Mouse (Mus musculus): Measurements from ENCODE around the gene Tns1.

DNA sequence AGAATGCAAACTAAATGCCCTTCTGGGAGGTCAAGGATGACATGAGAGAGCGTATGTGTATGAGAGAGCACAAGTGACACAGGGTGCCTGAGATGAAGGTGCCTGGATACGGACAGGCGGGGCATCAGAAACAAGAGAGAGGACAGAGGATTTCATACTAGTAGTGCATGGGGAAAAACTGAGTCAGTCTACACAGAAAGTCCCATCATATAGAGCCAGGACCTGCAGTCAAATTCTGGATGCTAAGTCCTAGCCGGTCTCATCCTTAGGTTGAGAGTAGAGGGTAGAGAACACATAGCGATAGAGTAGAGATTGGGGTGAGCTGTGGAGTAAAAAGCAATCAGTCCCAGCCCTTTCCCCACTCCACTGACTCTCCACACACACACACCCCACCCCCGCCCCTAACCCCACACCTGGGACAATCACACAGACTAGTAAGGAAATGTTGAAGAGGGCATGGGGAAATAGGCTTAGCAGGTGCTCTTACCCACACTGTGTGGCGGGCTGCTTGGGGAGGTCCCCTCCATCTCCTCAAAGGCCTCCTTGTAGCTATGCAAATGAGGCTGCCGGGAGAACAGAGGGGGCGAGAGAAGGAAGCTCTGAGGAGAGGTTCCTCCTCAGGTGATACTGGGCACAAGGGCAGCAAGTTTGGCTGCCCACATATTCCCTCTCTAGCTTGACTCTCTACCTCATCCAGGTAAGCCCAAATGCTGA, 183.6 kb downstream of the Tns1 start:
- TF ChIP-seq CTCF (IDR thresholded peaks at IDR 0.05; ENCODE audit: borderline replicate concordance, extremely low read depth, insufficient read depth, insufficient read length), result no peak
- no peak for TF ChIP-seq POLR2A (IDR thresholded peaks at IDR 0.05; ENCODE audit: borderline replicate concordance, extremely low read depth, insufficient read depth, insufficient read length, poor library complexity, severe bottlenecking)
